Mouse (Mus musculus): ENCODE results near the gene Cd209a. TPM values are rescaled to one million over a fixed set of nuclear protein-coding genes. Genes with fewer than 3 reads are reported as not detected.

Gene Cd209a
- polyA plus RNA-seq, 1 experiment from 2014 or later = not detected

- no peak overlapping the region for H3K4me3 ChIP-seq (ENCODE audit: low read depth, low read length)
- H3K36me3 ChIP-seq (ENCODE audit: control insufficient read depth, insufficient read depth, low read length) = no peaks in the 10 kb centered on the region
- H3K4me1 ChIP-seq (ENCODE audit: control insufficient read depth, insufficient read depth, low read length) = no peaks in the 10 kb centered on the region
- no peaks in the 10 kb centered on the region for H3K9me3 ChIP-seq (ENCODE audit: control insufficient read depth, low read depth, low read length)
- no peak for ATAC-seq (ENCODE audit: insufficient number of reproducible peaks, insufficient read depth, low FRiP score, low read depth)
- H3K27ac ChIP-seq (ENCODE audit: low read length) = no peak overlapping the region
- WGBS = 69% methylated on average over 12 of the region's 12 CpGs
- H3K27me3 ChIP-seq (ENCODE audit: control insufficient read depth, insufficient read depth, low read length) = no peaks in the 10 kb centered on the region
- H3K9ac ChIP-seq (replicated peaks; ENCODE audit: low read depth, low read length) = no peak overlapping the region
- no peak overlapping the region for H3K4me2 ChIP-seq (replicated peaks; ENCODE audit: low read depth, low read length)
Observed at GRCm38 (mm10) chr8:3717321-3717954, 31.3 kb downstream of the Cd209a start.

- 49% methylated on average over 2 of the region's 2 CpGs for WGBS
Observed at GRCm38 (mm10) chr8:3711646-3712045, 37.1 kb downstream of the Cd209a start.

GRCm38 (mm10) chr8:3710312-3710711 is 38.5 kb downstream of the Cd209a start:
- Histone ChIP-seq H3K4me2 (replicated peaks; ENCODE audit: low read depth, low read length) (no peak overlapping the region), H3K4me1 (ENCODE audit: control insufficient read depth, insufficient read depth, low read length) (no peaks in the 10 kb centered on the region), H3K27me3 (ENCODE audit: control insufficient read depth, insufficient read depth, low read length) (no peaks in the 10 kb centered on the region), H3K4me3 (ENCODE audit: low read depth, low read length) (no peak overlapping the region), H3K9me3 (ENCODE audit: control insufficient read depth, low read depth, low read length) (no peaks in the 10 kb centered on the region), H3K36me3 (ENCODE audit: control insufficient read depth, insufficient read depth, low read length) (no peaks in the 10 kb centered on the region), H3K9ac (replicated peaks; ENCODE audit: low read depth, low read length) (no peak overlapping the region), H3K27ac (ENCODE audit: low read length) (no peak overlapping the region)
- 83% methylated on average over 3 of the region's 3 CpGs for WGBS
- no peak for ATAC-seq (ENCODE audit: insufficient number of reproducible peaks, insufficient read depth, low FRiP score, low read depth)

More at GRCm38 (mm10) chr8:3711646-3712045, 37.1 kb downstream of the Cd209a start:
- H3K36me3 ChIP-seq (ENCODE audit: control insufficient read depth, insufficient read depth, low read length) = no peaks in the 10 kb centered on the region
- no peak overlapping the region for H3K27ac ChIP-seq (ENCODE audit: low read length)
- H3K9me3 ChIP-seq (ENCODE audit: control insufficient read depth, low read depth, low read length) = no peaks in the 10 kb centered on the region
- H3K27me3 ChIP-seq (ENCODE audit: control insufficient read depth, insufficient read depth, low read length) = no peaks in the 10 kb centered on the region
- H3K4me2 ChIP-seq (replicated peaks; ENCODE audit: low read depth, low read length) = no peak overlapping the region
- H3K9ac ChIP-seq (replicated peaks; ENCODE audit: low read depth, low read length) = no peak overlapping the region
- H3K4me3 ChIP-seq (ENCODE audit: low read depth, low read length) = no peak overlapping the region
- H3K4me1 ChIP-seq (ENCODE audit: control insufficient read depth, insufficient read depth, low read length) = no peaks in the 10 kb centered on the region
- no peak for ATAC-seq (ENCODE audit: insufficient number of reproducible peaks, insufficient read depth, low FRiP score, low read depth)

- 67% methylated on average over 7 of the region's 7 CpGs for whole genome bisulfite sequencing
Observed at GRCm38 (mm10) chr8:3707611-3708010, 41.2 kb downstream of the Cd209a start.

GRCm38 (mm10) chr8:3705711-3706110 is 43.1 kb downstream of the Cd209a start:
- H3K4me2 ChIP-seq (replicated peaks; ENCODE audit: low read depth, low read length) = no peak overlapping the region
- 52% methylated on average over 4 of the region's 4 CpGs for WGBS
- H3K27ac ChIP-seq (ENCODE audit: low read length) = no peak overlapping the region
- no peak for ATAC-seq (ENCODE audit: insufficient number of reproducible peaks, insufficient read depth, low FRiP score, low read depth)
- no peaks in the 10 kb centered on the region for H3K36me3 ChIP-seq (ENCODE audit: control insufficient read depth, insufficient read depth, low read length)
- H3K27me3 ChIP-seq (ENCODE audit: control insufficient read depth, insufficient read depth, low read length) = no peaks in the 10 kb centered on the region
- H3K9ac ChIP-seq (replicated peaks; ENCODE audit: low read depth, low read length) = no peak overlapping the region
- H3K9me3 ChIP-seq (ENCODE audit: control insufficient read depth, low read depth, low read length) = no peaks in the 10 kb centered on the region
- H3K4me1 ChIP-seq (ENCODE audit: control insufficient read depth, insufficient read depth, low read length) = no peaks in the 10 kb centered on the region
- H3K4me3 ChIP-seq (ENCODE audit: low read depth, low read length) = no peak overlapping the region

More at GRCm38 (mm10) chr8:3707611-3708010, 41.2 kb downstream of the Cd209a start:
- Histone ChIP-seq H3K4me1 (ENCODE audit: control insufficient read depth, insufficient read depth, low read length) (no peaks in the 10 kb centered on the region), H3K4me2 (replicated peaks; ENCODE audit: low read depth, low read length) (no peak overlapping the region), H3K4me3 (ENCODE audit: low read depth, low read length) (no peak overlapping the region), H3K36me3 (ENCODE audit: control insufficient read depth, insufficient read depth, low read length) (no peaks in the 10 kb centered on the region), H3K9me3 (ENCODE audit: control insufficient read depth, low read depth, low read length) (no peaks in the 10 kb centered on the region), H3K27ac (ENCODE audit: low read length) (no peak overlapping the region), H3K9ac (replicated peaks; ENCODE audit: low read depth, low read length) (no peak overlapping the region), H3K27me3 (ENCODE audit: control insufficient read depth, insufficient read depth, low read length) (no peaks in the 10 kb centered on the region)
- no peak for ATAC-seq (ENCODE audit: insufficient number of reproducible peaks, insufficient read depth, low FRiP score, low read depth)

GRCm38 (mm10) chr8:3701491-3701890 is 47.3 kb downstream of the Cd209a start:
- H3K4me1 ChIP-seq (ENCODE audit: control insufficient read depth, insufficient read depth, low read length) = no peaks in the 10 kb centered on the region
- H3K27ac ChIP-seq (ENCODE audit: low read length) = no peak overlapping the region
- H3K27me3 ChIP-seq (ENCODE audit: control insufficient read depth, insufficient read depth, low read length) = no peaks in the 10 kb centered on the region
- no peak overlapping the region for H3K4me3 ChIP-seq (ENCODE audit: low read depth, low read length)
- ATAC-seq (ENCODE audit: insufficient number of reproducible peaks, insufficient read depth, low FRiP score, low read depth) = no peak
- H3K4me2 ChIP-seq (replicated peaks; ENCODE audit: low read depth, low read length) = no peak overlapping the region
- no peaks in the 10 kb centered on the region for H3K9me3 ChIP-seq (ENCODE audit: control insufficient read depth, low read depth, low read length)
- H3K36me3 ChIP-seq (ENCODE audit: control insufficient read depth, insufficient read depth, low read length) = no peaks in the 10 kb centered on the region
- H3K9ac ChIP-seq (replicated peaks; ENCODE audit: low read depth, low read length) = no peak overlapping the region
- 97% methylated on average over 1 of the region's 1 CpGs for WGBS

GRCm38 (mm10) chr8:3694121-3694520 is 54.7 kb downstream of the Cd209a start, which contains the start of gene Fcer2a:
TSS of gene Fcer2a (minus strand) at chr8:3694175.
- no peaks in the 10 kb centered on the region for H3K9me3 ChIP-seq (ENCODE audit: control insufficient read depth, low read depth, low read length)
- no peak within 1 kb of the TSS for H3K4me2 ChIP-seq (replicated peaks; ENCODE audit: low read depth, low read length)
- no peaks in the 10 kb centered on the region for H3K27me3 ChIP-seq (ENCODE audit: control insufficient read depth, insufficient read depth, low read length)
- H3K4me1 ChIP-seq (ENCODE audit: control insufficient read depth, insufficient read depth, low read length) = no peaks in the 10 kb centered on the region
- no peaks in the 10 kb centered on the region for H3K36me3 ChIP-seq (ENCODE audit: control insufficient read depth, insufficient read depth, low read length)
- no peak within 1 kb of the TSS for H3K9ac ChIP-seq (replicated peaks; ENCODE audit: low read depth, low read length)
- H3K4me3 ChIP-seq (ENCODE audit: low read depth, low read length) = no peak within 1 kb of the TSS
- H3K27ac ChIP-seq (ENCODE audit: low read length) = no peak within 1 kb of the TSS
- WGBS = 85% methylated on average over 3 of the region's 3 CpGs
- no peak for ATAC-seq (ENCODE audit: insufficient number of reproducible peaks, insufficient read depth, low FRiP score, low read depth)
